Mouse (Mus musculus) heart, embryonic 16.5 days (tissue): Measurements from ENCODE around the gene Yy1. TPM values are rescaled to one million over a fixed set of nuclear protein-coding genes. Genes with fewer than 3 reads are reported as not detected.

Experiments
- ATAC-seq: fragments of 200-750 bp; cut with Nextera tagmentation; replicated peaks from 2 replicates; pipeline ENCODE4 v1.8.0; 2017; ENCODE audit warnings: moderate number of reproducible peaks; ENCODE audit not compliant: insufficient read depth, low FRiP score; ENCODE audit errors: extremely low read depth
- H3K27ac ChIP-seq: fragments of 300-500 bp; sonication (generic); 2 replicates; pipeline ENCODE4 v1.5.1; 2014; ENCODE audit warnings: mild to moderate bottlenecking, low read length, control low read depth, moderate library complexity
- H3K27me3 ChIP-seq: fragments of 300-500 bp; sonication (generic); 2 replicates; pipeline ENCODE4 v1.6.1; 2014; ENCODE audit warnings: low read length, mixed read lengths; ENCODE audit not compliant: control insufficient read depth, insufficient read depth
- H3K36me3 ChIP-seq: fragments of 300-500 bp; sonication (generic); 2 replicates; pipeline ENCODE4 v1.6.1; 2014; ENCODE audit not compliant: control insufficient read depth, insufficient read depth
- H3K4me1 ChIP-seq: fragments of 300-500 bp; sonication (generic); 2 replicates; pipeline ENCODE4 v1.6.1; 2014; ENCODE audit warnings: low read length, mixed read lengths; ENCODE audit not compliant: control insufficient read depth, insufficient read depth
- H3K4me2 ChIP-seq: fragments of 300-500 bp; sonication (generic); 2 replicates; pipeline ENCODE4 v1.6.1; 2014; ENCODE audit warnings: low read depth, mild to moderate bottlenecking, control low read depth, low read length
- H3K4me3 ChIP-seq: fragments of 300-500 bp; sonication (generic); 2 replicates; pipeline ENCODE4 v1.5.1; 2014; ENCODE audit warnings: mild to moderate bottlenecking, control low read depth, low read length
- H3K9ac ChIP-seq: fragments of 300-500 bp; sonication (generic); 2 replicates; pipeline ENCODE4 v1.6.1; 2014; ENCODE audit warnings: low read length, control low read depth
- H3K9me3 ChIP-seq: fragments of 300-500 bp; sonication (generic); replicated peaks from 2 replicates; pipeline ENCODE4 v1.6.1; 2016; ENCODE audit warnings: low read length; ENCODE audit not compliant: control insufficient read depth
- WGBS: fragments of 180-500 bp; shearing (Covaris S2); extraction: QIAGEN DNeasy Blood & Tissue Kit; methylation state at CpG from one replicate; pipeline ENCODE4 v1.1.7; 2014; 5-methylcytosine and 5-hydroxymethylcytosine counted together
- polyA plus RNA-seq: library from polyadenylated mRNA; unstranded; fragments of >200 nt; fragmentation: Nextera tagmentation; extraction: Ambion mirVana; gene quantifications from 2 replicates; pipeline ENCODE4 v1.2.1, GENCODE M21; 2015

Gene Yy1
- polyA plus RNA-seq, 1 experiment from 2014 or later: 12.5 TPM

DNA sequence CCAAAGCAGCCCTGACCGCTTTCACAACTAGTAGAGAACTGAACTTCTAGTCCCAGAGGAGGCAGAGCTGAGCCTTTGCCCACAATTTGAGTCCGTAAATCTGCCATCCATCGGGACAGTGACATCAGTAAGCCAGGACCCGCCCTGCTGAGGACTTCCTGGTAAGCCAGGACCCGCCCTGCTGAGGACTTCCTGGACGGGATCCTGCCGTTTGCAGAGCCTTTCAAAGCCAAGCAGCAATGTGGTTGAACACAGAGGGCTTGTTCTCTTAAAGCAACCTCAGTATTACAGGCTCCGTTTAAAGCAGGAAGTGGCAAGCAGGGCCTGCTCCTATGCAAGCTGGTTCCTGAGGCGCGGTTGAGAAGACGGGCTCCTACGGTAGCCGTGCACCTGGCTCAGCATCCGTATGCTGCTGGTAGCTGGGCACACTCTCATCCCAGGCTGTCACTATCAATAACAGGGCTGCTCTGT, 27.0 kb upstream of the Yy1 start:
- H3K9ac ChIP-seq: peak overlapping the region; percentile 73
- H3K36me3 ChIP-seq: no peaks in the 10 kb centered on the region
- WGBS: 18% methylated on average over 14 of the region's 14 CpGs
- peak; percentile 63 for ATAC-seq
- peak overlapping the region; percentile 54 for H3K4me3 ChIP-seq
- no peaks in the 10 kb centered on the region for H3K9me3 ChIP-seq
- H3K27me3 ChIP-seq: no peaks in the 10 kb centered on the region
- peak overlapping the region; percentile 87 for H3K27ac ChIP-seq
- H3K4me2 ChIP-seq: peak overlapping the region; percentile 84
- peaks cover 17% of the 10 kb centered on the region for H3K4me1 ChIP-seq

DNA sequence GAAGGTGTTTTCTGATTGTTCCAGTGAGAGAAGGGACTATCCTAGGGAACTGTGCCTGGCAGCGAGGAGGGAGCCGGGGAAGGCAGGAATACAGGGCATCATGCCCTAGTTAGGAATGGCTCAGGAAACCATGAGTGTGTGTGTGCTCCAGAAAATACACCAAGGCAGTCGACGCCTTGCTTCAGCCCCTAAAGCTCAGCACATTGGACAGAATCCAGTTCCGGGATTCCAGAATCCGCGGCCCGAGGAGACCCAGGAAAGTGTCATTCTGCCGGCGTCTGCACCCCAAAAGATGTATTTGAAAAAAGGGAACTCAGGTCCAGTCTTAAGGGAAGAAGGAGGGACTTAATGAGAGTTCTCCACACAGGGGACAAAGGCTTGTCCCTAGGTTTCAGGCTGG, 26.5 kb upstream of the Yy1 start:
- peak overlapping the region; percentile 54 for H3K4me3 ChIP-seq
- no peak for ATAC-seq
- peaks cover 17% of the 10 kb centered on the region for H3K4me1 ChIP-seq
- WGBS: 43% methylated on average over 10 of the region's 10 CpGs
- peak overlapping the region; percentile 87 for H3K27ac ChIP-seq
- H3K9me3 ChIP-seq: no peaks in the 10 kb centered on the region
- peak overlapping the region; percentile 84 for H3K4me2 ChIP-seq
- no peaks in the 10 kb centered on the region for H3K36me3 ChIP-seq
- no peaks in the 10 kb centered on the region for H3K27me3 ChIP-seq
- H3K9ac ChIP-seq: peak overlapping the region; percentile 73

DNA sequence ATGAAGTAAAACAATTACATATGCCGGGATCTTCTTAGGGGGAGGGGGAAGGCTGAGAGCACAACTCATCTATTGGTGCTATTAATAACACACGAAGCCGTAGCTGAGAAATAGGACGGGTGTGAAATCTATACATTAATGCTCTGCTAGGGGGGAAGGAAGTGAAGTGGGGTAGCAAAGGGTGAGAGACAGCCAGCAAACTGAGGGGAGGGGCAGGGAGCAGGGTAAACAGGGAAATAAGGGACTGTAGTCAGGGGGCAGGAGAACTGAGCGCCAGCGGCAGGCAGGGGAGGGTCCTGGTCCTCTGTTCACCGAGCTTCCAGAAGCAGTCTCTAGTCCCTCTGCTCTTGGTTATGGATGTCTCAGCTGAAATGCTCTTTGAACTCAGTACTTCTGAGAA, 25.9 kb upstream of the Yy1 start:
- ATAC-seq: no peak
- Histone ChIP-seq H3K4me1 (peaks cover 17% of the 10 kb centered on the region), H3K9me3 (no peaks in the 10 kb centered on the region), H3K36me3 (no peaks in the 10 kb centered on the region), H3K9ac (peak overlapping the region; percentile 73), H3K27me3 (no peaks in the 10 kb centered on the region), H3K4me3 (peak overlapping the region; percentile 54), H3K27ac (peak overlapping the region; percentile 87; the same call in 1 of the 2 replicates), H3K4me2 (peak overlapping the region; percentile 84)
- 28% methylated on average over 7 of the region's 7 CpGs for WGBS

DNA sequence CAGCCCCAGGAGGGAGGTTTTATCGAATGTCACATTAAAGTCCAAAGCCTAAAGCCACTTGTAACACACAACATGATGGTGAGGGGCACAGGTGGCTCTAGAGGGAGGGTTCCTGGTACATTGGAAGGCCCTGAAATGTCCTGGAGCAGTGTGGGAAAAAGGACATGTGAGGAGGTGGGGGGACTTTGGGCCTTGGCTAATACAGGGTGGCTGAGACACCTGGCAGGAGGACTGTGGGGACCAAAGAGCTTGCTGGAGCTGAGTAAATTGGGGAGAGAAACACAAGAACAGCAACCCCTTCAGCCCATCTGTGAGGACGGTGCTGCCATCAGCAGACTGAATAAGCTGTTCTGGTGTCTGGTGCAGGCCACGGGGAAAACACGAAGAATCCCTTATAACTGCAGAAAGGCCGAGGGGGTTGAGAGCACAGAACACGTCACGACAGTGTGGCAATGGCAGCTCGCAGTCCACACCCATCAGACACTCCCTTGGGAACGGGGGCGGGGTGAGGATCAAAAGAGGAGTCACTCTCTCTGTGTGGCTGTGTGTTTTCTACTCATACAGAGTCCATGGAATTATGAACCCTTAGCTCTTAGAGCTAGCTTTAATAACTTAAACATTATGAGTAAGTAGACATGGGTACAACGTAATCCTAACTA, 24.4 kb upstream of the Yy1 start:
- H3K36me3 ChIP-seq: no peaks in the 10 kb centered on the region
- WGBS: 77% methylated on average over 11 of the region's 11 CpGs

DNA sequence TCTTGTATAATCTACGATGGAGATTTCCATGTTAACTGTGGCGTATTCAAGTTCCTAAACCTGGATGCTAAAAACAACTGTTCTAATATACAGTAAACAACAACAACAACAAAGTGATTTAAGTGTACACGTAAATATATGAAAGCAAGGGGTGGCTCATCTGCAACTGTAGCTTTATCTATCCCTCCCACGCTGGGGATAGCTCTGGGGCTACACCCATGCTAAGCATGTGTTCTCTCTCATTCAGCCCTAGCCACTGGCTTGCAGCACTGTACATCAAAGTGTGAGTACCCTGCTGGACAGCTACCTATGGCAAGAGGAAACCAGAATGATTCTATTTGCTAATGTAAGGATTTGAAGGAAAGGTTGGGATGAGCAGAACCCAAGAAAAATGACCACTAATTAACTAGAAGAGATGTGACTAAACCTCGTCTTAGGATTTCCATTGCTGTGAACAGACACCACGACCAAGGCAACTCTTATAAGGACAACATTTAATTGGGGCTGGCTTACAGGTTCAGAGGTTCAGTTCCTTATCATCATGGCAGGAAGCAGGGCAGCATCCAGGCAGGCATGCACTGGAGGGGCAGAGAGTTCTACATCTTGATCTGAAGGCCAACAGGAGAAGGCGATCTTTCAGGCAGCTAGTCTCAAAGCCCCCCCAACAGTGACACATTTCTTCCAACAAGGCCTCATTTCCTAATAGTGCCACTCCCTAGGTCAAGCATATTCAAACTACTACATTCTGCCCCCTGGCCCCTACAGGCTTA, 12.5 kb upstream of the Yy1 start:
- Histone ChIP-seq H3K4me3 (no peak overlapping the region), H3K9me3 (peaks cover 21% of the 10 kb centered on the region), H3K4me2 (no peak overlapping the region), H3K36me3 (peaks cover 14% of the 10 kb centered on the region), H3K4me1 (no peaks in the 10 kb centered on the region), H3K27me3 (no peaks in the 10 kb centered on the region), H3K9ac (no peak overlapping the region), H3K27ac (no peak overlapping the region)
- 87% methylated on average over 7 of the region's 7 CpGs for WGBS
- ATAC-seq: no peak

More for the DNA sequence above, 24.4 kb upstream of the Yy1 start:
- H3K9ac ChIP-seq: no peak overlapping the region
- H3K27me3 ChIP-seq: no peaks in the 10 kb centered on the region
- no peak overlapping the region for H3K4me2 ChIP-seq
- H3K4me1 ChIP-seq: peaks cover 16% of the 10 kb centered on the region
- no peak overlapping the region for H3K4me3 ChIP-seq
- H3K27ac ChIP-seq: no peak overlapping the region
- no peaks in the 10 kb centered on the region for H3K9me3 ChIP-seq
- ATAC-seq: no peak

DNA sequence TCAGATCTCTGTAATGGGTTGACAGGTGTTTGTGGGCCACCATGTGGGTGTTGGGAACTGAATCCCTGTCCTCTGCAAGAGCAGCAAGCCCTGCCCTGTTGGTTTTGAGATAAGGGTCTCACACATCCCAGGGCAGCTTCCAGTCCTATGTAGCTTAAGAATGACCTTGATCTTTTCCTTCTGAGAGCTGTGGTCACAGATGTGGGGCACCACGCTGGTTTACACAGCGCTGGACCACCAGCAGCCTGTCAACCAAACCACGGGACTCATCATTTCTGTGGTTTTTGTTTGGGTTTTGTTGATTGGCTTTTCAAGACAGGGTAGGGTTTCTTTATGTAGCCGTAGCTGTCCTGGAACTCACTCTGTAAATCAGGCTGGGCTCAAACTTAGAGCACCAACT, 7.6 kb upstream of the Yy1 start:
- 83% methylated on average over 4 of the region's 4 CpGs for WGBS
- Histone ChIP-seq H3K4me2 (no peak overlapping the region), H3K9ac (no peak overlapping the region), H3K4me1 (no peaks in the 10 kb centered on the region), H3K4me3 (no peak overlapping the region), H3K36me3 (no peaks in the 10 kb centered on the region), H3K27me3 (no peaks in the 10 kb centered on the region), H3K27ac (no peak overlapping the region), H3K9me3 (peaks cover 3% of the 10 kb centered on the region; the same call in 1 of the 2 replicates)
- no peak for ATAC-seq

DNA sequence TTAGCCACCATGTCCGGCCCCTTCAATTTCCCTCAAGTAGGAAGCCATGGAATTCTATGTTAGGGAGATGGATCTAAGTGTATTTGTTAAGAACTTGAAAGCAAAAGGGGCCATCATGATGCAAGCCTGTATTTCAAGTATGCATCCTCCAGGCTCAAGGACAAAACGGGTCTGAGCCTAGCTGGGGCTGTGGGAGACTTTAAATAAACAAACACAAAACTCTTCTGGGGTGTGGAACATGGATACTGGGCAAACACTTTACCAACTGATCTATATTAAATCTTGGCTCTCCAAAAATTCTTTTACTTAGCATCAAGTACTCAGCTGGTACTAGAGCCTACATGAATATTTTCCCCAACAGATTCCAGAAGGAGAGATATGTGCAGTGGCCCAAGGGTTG, 5.4 kb upstream of the Yy1 start:
- 73% methylated on average over 2 of the region's 2 CpGs for WGBS
- no peak overlapping the region for H3K9ac ChIP-seq
- peaks cover 8% of the 10 kb centered on the region for H3K4me1 ChIP-seq
- H3K27ac ChIP-seq: no peak overlapping the region
- no peak for ATAC-seq
- peaks cover 3% of the 10 kb centered on the region; the same call in 1 of the 2 replicates for H3K9me3 ChIP-seq
- H3K4me3 ChIP-seq: no peak overlapping the region
- no peaks in the 10 kb centered on the region for H3K36me3 ChIP-seq
- H3K27me3 ChIP-seq: no peaks in the 10 kb centered on the region
- H3K4me2 ChIP-seq: no peak overlapping the region

DNA sequence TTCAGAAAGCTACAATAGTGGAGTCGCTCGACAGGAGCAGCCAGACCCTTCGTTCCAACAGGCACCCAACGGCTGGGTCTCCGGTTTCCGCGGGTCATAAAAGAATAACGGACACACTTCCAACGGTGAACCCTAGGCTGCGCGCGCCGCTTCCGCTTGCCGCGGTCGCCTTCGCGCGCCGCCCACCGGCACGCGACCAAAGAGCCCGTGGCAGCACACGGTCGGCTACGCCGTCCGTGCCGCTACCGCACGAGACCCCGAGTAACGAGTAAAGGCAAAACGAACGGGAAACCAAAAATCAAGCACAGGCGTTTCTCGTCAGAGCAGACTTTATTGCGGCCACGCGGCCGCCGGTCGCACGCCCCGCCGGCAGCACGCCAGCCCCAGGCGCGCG, 624 bp upstream of the Yy1 start:
- H3K9me3 ChIP-seq: no peaks in the 10 kb centered on the region
- H3K27ac ChIP-seq: peak overlapping the region; percentile 98
- ATAC-seq: peak; percentile 43
- under 1% methylated on average over 52 of the region's 52 CpGs for WGBS
- peak overlapping the region; percentile 93 for H3K9ac ChIP-seq
- H3K4me3 ChIP-seq: peak overlapping the region; percentile 90
- peak overlapping the region; percentile 65 for H3K4me2 ChIP-seq
- peaks cover 3% of the 10 kb centered on the region; the same call in 1 of the 2 replicates for H3K36me3 ChIP-seq
- peaks cover 16% of the 10 kb centered on the region for H3K4me1 ChIP-seq
- H3K27me3 ChIP-seq: no peaks in the 10 kb centered on the region

DNA sequence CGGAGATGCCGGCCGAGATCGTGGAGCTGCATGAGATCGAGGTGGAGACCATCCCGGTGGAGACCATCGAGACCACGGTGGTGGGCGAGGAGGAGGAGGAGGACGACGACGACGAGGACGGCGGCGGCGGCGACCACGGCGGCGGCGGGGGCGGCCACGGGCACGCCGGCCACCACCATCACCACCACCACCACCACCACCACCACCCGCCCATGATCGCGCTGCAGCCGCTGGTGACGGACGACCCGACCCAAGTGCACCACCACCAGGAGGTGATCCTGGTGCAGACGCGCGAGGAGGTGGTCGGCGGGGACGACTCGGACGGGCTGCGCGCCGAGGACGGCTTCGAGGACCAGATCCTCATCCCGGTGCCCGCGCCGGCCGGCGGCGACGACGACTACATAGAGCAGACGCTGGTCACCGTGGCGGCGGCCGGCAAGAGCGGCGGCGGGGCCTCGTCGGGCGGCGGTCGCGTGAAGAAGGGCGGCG, 724 bp downstream of the Yy1 start:
- peak overlapping the region; percentile 51 for H3K4me2 ChIP-seq
- H3K36me3 ChIP-seq: peaks cover 3% of the 10 kb centered on the region; the same call in 1 of the 2 replicates
- under 1% methylated on average over 64 of the region's 71 CpGs for WGBS
- no peaks in the 10 kb centered on the region for H3K9me3 ChIP-seq
- peak overlapping the region; percentile 99 for H3K27ac ChIP-seq
- no peaks in the 10 kb centered on the region for H3K27me3 ChIP-seq
- H3K9ac ChIP-seq: peak overlapping the region; percentile 88
- peaks cover 19% of the 10 kb centered on the region for H3K4me1 ChIP-seq
- H3K4me3 ChIP-seq: peak overlapping the region; percentile 79
- no peak for ATAC-seq
